Mouse (Mus musculus) MEL (cell line): Measurements from ENCODE around the gene Selenon. TPM values are rescaled to one million over a fixed set of nuclear protein-coding genes. Genes with fewer than 3 reads are reported as not detected.
"Not testable (repeated sequence)": the region's sequence is repeated elsewhere in the genome, so short reads cannot be mapped to it uniquely, and the experiment has no call there.

ENCODE experiments used
- DNase-seq: peaks from one replicate; pipeline ENCODE4 v3.0.0; 2011; ENCODE audit warnings: low read depth, low spot score
- H3K27ac ChIP-seq: 2 replicates; pipeline ENCODE4 v1.5.1; 2012; ENCODE audit warnings: low read depth, mild to moderate bottlenecking, control low read depth, low read length, moderate library complexity; ENCODE audit not compliant: control insufficient read depth
- H3K27me3 ChIP-seq, 2 experiments: fragments of 150-350 bp in 1 of 2; sonication (generic) in 1 of 2; 2 replicates each; pipeline ENCODE4 v1.6.1; 2012; ENCODE audit warnings: low read length in 2 of 2, mild to moderate bottlenecking in 2 of 2, improper control_type of control experiment in 1 of 2, moderate library complexity in 1 of 2; ENCODE audit not compliant: insufficient read depth in 2 of 2, control insufficient read depth in 1 of 2
- H3K36me3 ChIP-seq, 2 experiments: 2 replicates each; pipeline ENCODE4 v1.6.1; 2012 to 2014; ENCODE audit warnings: low read length in 2 of 2, improper control_type of control experiment in 1 of 2, inconsistent platforms in 1 of 2, mild to moderate bottlenecking in 1 of 2; ENCODE audit not compliant: insufficient read depth in 2 of 2, control insufficient read depth in 1 of 2
- H3K4me1 ChIP-seq, 2 experiments: fragments of 150-350 bp in 1 of 2; sonication (generic) in 1 of 2; 2 replicates each; pipeline ENCODE4 v1.6.1; 2012; ENCODE audit warnings: low read length in 2 of 2, improper control_type of control experiment in 1 of 2, mild to moderate bottlenecking in 1 of 2; ENCODE audit not compliant: insufficient read depth in 2 of 2, control insufficient read depth in 1 of 2
- H3K4me3 ChIP-seq, 2 experiments: fragments of 150-350 bp in 1 of 2; sonication (generic) in 1 of 2; 2 replicates each; pipeline ENCODE4 v1.5.1; 2012; ENCODE audit warnings: low read depth in 2 of 2, low read length in 2 of 2, mild to moderate bottlenecking in 2 of 2, moderate library complexity in 2 of 2, control low read depth in 1 of 2, improper control_type of control experiment in 1 of 2; ENCODE audit not compliant: control insufficient read depth in 1 of 2, insufficient read depth in 1 of 2
- H3K79me2 ChIP-seq: 2 replicates; pipeline ENCODE4 v1.6.1; 2012; ENCODE audit warnings: mild to moderate bottlenecking, low read length, moderate library complexity; ENCODE audit not compliant: control insufficient read depth, poor library complexity, insufficient read depth
- H3K9ac ChIP-seq: 2 replicates; pipeline ENCODE4 v1.6.1; 2012; ENCODE audit warnings: low read depth, mild to moderate bottlenecking, control low read depth, low read length, moderate library complexity; ENCODE audit not compliant: control insufficient read depth, poor library complexity, severe bottlenecking
- H3K9me3 ChIP-seq: fragments of 150-350 bp; sonication (generic); replicated peaks from 2 replicates; pipeline ENCODE4 v1.6.1; 2012; ENCODE audit warnings: mild to moderate bottlenecking, low read length, improper control_type of control experiment, moderate library complexity; ENCODE audit not compliant: insufficient read depth
- BHLHE40 ChIP-seq: IDR thresholded peaks from 2 replicates; pipeline ENCODE4 v1.6.1; 2012; ENCODE audit warnings: low read depth, mild to moderate bottlenecking, inconsistent platforms, low read length, improper control_type of control experiment, borderline replicate concordance
- CHD1 ChIP-seq: IDR thresholded peaks from 2 replicates; pipeline ENCODE4 v1.6.1; 2012; ENCODE audit warnings: low read depth, mild to moderate bottlenecking, inconsistent platforms, low read length, improper control_type of control experiment
- EP300 ChIP-seq, 2 experiments: IDR thresholded peaks; 2 replicates each; pipeline ENCODE4 v1.6.1; 2011; ENCODE audit warnings: improper control_type of control experiment in 2 of 2, low read length in 2 of 2, low read depth in 1 of 2, mild to moderate bottlenecking in 1 of 2
- GABPA ChIP-seq: IDR thresholded peaks from 2 replicates; pipeline ENCODE4 v1.6.1; 2012; ENCODE audit warnings: low read depth, mild to moderate bottlenecking, inconsistent platforms, low read length, improper control_type of control experiment, moderate library complexity
- GATA1 ChIP-seq: IDR thresholded peaks from 2 replicates; pipeline ENCODE4 v1.6.1; 2011; ENCODE audit warnings: low read depth, low read length, improper control_type of control experiment
- HCFC1 ChIP-seq: IDR thresholded peaks from 2 replicates; pipeline ENCODE4 v1.6.1; 2012; ENCODE audit warnings: low read depth, mild to moderate bottlenecking, inconsistent platforms, low read length, improper control_type of control experiment, moderate library complexity
- MAX ChIP-seq: IDR thresholded peaks from 2 replicates; pipeline ENCODE4 v1.6.1; 2011; ENCODE audit warnings: low read length, improper control_type of control experiment
- MYB ChIP-seq: IDR thresholded peaks from 2 replicates; pipeline ENCODE4 v1.6.1; 2011; ENCODE audit warnings: mild to moderate bottlenecking, low read depth, low read length, improper control_type of control experiment
- NELFE ChIP-seq: IDR thresholded peaks from 2 replicates; pipeline ENCODE4 v1.6.1; 2011; ENCODE audit warnings: low read depth, low read length, improper control_type of control experiment
- NRF1 ChIP-seq: IDR thresholded peaks from 2 replicates; pipeline ENCODE4 v1.6.1; 2014; ENCODE audit warnings: low read depth, mild to moderate bottlenecking, inconsistent platforms, low read length, improper control_type of control experiment, moderate library complexity; ENCODE audit not compliant: poor library complexity, insufficient read depth, severe bottlenecking
- POLR2AphosphoS2 ChIP-seq: IDR thresholded peaks from 2 replicates; pipeline ENCODE4 v1.6.1; 2011; ENCODE audit warnings: low read length, improper control_type of control experiment
- RCOR1 ChIP-seq: IDR thresholded peaks from 2 replicates; pipeline ENCODE4 v1.6.1; 2012; ENCODE audit warnings: low read depth, mild to moderate bottlenecking, inconsistent platforms, low read length, improper control_type of control experiment
- TAL1 ChIP-seq: IDR thresholded peaks from 2 replicates; pipeline ENCODE4 v1.6.1; 2012; ENCODE audit warnings: mild to moderate bottlenecking, inconsistent platforms, low read length, moderate library complexity, mixed read lengths
- TCF12 ChIP-seq: IDR thresholded peaks from 2 replicates; pipeline ENCODE4 v1.6.1; 2014; ENCODE audit warnings: low read depth, mild to moderate bottlenecking, inconsistent platforms, low read length, improper control_type of control experiment, moderate library complexity
- ZC3H11A ChIP-seq: IDR thresholded peaks from 2 replicates; pipeline ENCODE4 v1.6.1; 2012; ENCODE audit warnings: low read depth, mild to moderate bottlenecking, inconsistent platforms, low read length, improper control_type of control experiment
- ZMIZ1 ChIP-seq: IDR thresholded peaks from 2 replicates; pipeline ENCODE4 v1.6.1; 2012; ENCODE audit warnings: low read depth, mild to moderate bottlenecking, inconsistent platforms, low read length, improper control_type of control experiment, moderate library complexity
- polyA plus RNA-seq, 2 experiments: library from polyadenylated mRNA; stranded (reverse) in 1 of 2; unstranded in 1 of 2; fragments of >175 nt in 1 of 2; fragments of >200 nt in 1 of 2; gene quantifications; 2 replicates each; pipeline versions ENCODE4 v1.2.1 to v1.2.4; 2012; ENCODE audit warnings: low replicate concordance in 2 of 2, low read depth in 1 of 2; ENCODE audit not compliant: insufficient read length in 2 of 2, insufficient read depth in 1 of 2, missing spikeins in 1 of 2
- total RNA-seq: library from RNA; depleted of rRNA; stranded (reverse); fragments of 300-350 nt; gene quantifications from 2 replicates; pipeline ENCODE4 v1.2.3, GENCODE M21; 2012

Selenon gene
- total and polyA plus RNA-seq, 3 experiments, result 2.9 to 16.3 TPM; not detected in 1

DNA sequence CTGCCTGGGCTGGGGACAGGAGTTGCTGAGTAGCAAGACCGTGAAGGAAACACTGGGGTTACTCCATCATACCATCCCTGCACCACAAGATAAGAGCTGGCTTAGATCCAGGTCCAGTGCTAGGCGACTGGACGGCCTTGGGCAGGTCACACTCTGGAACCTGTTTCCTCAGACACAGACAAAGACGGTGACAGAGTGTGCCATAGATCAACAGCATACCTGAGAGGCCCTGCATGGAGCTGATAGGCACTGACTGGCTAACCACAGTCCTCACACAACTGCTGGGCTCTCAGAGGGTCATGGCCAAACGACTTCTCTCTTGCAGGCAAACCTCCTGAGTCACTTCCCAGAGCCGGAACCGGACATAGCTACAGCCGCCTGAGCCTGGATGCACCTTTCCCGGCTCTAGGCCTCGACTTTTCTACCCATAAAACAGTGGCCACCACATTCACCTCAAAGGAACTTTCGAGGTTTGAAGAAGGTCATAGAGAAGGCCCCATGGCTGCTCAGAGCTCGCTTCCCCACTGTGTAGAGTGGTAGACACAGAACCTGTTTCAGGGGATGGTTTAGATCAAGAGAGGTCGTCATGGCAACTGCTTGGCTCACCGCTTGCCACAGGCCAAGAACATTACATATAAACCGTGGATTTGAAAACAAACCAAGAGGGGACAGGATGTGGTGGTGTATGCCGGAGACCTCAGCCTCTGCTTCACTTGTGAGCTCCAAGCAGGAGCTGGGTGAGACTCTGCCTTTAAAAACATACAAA is 57.0 kb downstream of the Selenon start:
- no peaks in the 10 kb centered on the region for H3K79me2 ChIP-seq
- peaks cover 8 to 48% of the 10 kb centered on the region in 2 experiments for H3K4me1 ChIP-seq
- DNase-seq, result peak; percentile 73
- no peak overlapping the region for H3K9ac ChIP-seq
- H3K27ac ChIP-seq, result peak overlapping the region; percentile 9; the same call in 1 of the 2 replicates
- H3K4me3 ChIP-seq, result no peak overlapping the region
- H3K36me3 ChIP-seq, result peaks cover 0 to 20% of the 10 kb centered on the region in 2 experiments; a peak in 2 of 4 replicates
- H3K27me3 ChIP-seq, result no peaks in the 10 kb centered on the region
- H3K9me3 ChIP-seq, result no peaks in the 10 kb centered on the region
- no peak for TF ChIP-seq CHD1
- TF ChIP-seq TCF12, result 0 out of 2 replicates have a peak, but pooled peaks have one; percentile 2
- TF ChIP-seq TAL1, result peak; percentile 84
- TF ChIP-seq ZC3H11A, result no peak
- TF ChIP-seq GATA1, result peak; percentile 64
- TF ChIP-seq ZMIZ1, result no peak
- peak in 1 of 2 experiments; percentile 33; a peak in 2 of 4 replicates for TF ChIP-seq EP300 (IDR thresholded peaks at IDR 0.05; ENCODE audit: low read depth in 1 of 2, low read length in 2 of 2)

- not testable (repeated sequence) for H3K9ac ChIP-seq, H3K27me3 ChIP-seq, H3K79me2 ChIP-seq, H3K27ac ChIP-seq, DNase-seq, H3K4me3 ChIP-seq, H3K9me3 ChIP-seq
- peaks cover 8 to 52% of the 10 kb centered on the region in 2 experiments for H3K4me1 ChIP-seq
- H3K36me3 ChIP-seq, result peaks cover 0 to 21% of the 10 kb centered on the region in 2 experiments; a peak in 2 of 4 replicates
Measured at GRCm38 (mm10) chr4:134494161-134494560, 57.8 kb downstream of the Selenon start.

GRCm38 (mm10) chr4:134491716-134492115 is 60.2 kb downstream of the Selenon start:
- TF ChIP-seq ZC3H11A (no peak), HCFC1 (no peak), RCOR1 (no peak), NELFE (no peak), TAL1 (no peak), GABPA (no peak), BHLHE40 (no peak), POLR2AphosphoS2 (no peak), MYB (no peak), CHD1 (no peak), MAX (no peak), NRF1 (no peak)
- Histone ChIP-seq H3K27ac (no peak overlapping the region), H3K9ac (no peak overlapping the region), H3K27me3 (no peaks in the 10 kb centered on the region), H3K4me1 (peaks cover 0 to 32% of the 10 kb centered on the region in 2 experiments), H3K9me3 (no peaks in the 10 kb centered on the region), H3K36me3 (peaks cover 0 to 12% of the 10 kb centered on the region in 2 experiments; a peak in 2 of 4 replicates), H3K4me3 (no peak overlapping the region), H3K79me2 (no peaks in the 10 kb centered on the region)
- no peak for DNase-seq
